Mouse (Mus musculus) cerebellum, postnatal 25 days (tissue): ENCODE results near the gene Wdr64.

ENCODE experiments used
- DNase-seq, 2 experiments: peaks; one replicate each; pipeline ENCODE4 v3.0.0; 2021; ENCODE audit warnings: mixed read lengths in 2 of 2

The Wdr64 gene

GRCm38 (mm10) chr1:175754576-175755364, 56.4 kb downstream of the Wdr64 start:
- DNase-seq, result no peak

DNA sequence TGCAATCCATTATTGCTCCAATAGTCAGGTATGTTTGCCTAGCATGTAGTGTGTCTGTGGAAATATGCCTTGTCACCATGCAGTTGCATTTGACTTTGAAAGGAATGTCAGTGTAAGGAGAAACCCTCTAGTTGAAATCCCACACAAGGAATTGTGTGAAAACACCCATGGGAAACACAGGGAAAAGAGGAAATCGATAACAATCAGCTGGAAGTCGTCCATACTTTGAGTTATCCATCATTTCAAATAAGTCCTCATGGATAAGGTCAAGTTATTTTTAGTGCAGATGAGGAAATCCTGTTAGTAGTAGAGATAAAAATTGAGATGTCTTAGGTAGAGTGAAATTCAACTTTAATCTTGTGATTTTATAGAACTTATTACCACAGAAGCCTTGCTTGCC, 96.3 kb downstream of the Wdr64 start:
- DNase-seq, result no peak

DNA sequence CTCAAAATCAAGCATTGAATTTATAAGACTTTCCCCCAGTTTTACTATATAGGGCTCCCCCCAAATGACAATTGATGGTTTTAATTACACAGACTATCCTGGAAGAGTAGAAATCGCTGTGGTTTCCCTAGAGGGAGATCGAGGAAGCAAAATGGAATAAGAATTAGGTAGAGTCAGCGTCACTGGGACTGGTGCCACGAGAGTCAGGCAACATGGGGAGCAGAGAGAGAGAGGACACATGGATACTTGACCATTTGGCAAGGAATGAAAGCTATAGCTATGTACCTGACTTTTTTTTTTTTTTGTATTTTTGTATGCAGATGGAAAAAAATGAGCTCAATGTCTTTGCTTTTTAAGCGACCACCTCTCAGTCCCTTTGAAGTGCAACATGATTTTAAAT, 110.0 kb downstream of the Wdr64 start:
- peak; percentile 15 to 47 for DNase-seq

DNA sequence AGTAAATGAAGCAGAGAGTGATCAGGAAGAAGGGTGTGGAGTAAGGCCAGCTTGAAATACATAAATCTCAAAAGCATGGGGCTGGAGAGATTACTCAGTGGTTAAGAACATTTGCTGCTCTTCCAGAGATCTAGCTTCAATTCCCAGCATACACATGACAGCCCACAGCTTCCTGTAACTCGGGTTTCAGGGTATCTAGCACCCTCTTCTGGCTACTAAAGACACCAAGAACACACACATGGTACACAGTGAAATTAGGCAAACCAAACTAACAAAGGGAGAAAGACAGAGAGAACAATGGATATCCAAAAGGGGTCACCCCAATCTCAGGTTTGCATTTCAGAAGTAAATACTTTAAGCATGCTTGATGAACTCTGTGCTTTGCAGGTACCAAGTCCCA, 113.2 kb downstream of the Wdr64 start:
- no peak for DNase-seq

- no peak for DNase-seq
These were observed 125.5 kb downstream of the Wdr64 start for GRCm38 (mm10) chr1:175823815-175824438.

DNA sequence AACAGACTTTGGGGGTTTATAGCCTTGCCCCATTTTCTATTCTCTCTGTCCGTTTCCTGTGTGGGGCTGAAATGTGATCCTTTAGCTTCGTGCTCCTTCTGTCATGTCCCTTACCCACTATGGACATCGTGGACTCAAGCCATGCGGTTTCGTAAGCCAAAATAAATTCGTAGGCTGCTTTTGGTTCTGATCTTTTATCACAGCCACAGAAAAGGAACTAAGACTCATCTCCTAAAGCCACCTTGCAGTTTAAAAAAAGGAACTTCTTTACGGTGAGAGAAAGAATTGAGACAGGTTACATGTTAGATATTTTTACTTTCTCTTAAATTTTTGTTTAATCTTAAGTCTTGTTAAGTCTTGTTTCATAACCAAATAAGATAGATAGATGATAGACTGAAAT, 130.1 kb downstream of the Wdr64 start:
- no peak for DNase-seq

DNA sequence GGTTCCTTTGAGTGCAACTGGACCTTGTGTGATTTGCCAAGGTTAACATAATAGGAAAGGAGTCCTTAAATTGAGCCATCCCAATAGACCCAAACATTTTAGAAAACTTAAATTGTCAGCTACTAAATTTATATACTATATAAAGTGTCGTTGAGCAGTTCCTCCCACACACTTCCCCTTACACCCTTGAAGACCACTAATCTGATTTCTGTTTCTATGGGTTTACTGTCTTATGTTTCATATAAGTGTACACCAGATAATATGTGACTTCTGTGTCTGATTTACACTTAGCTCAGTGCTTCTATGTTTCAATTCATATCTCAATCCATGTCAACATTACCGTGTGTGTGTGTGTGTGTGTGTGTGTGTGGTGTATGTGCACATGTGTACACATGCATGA, 130.8 kb downstream of the Wdr64 start:
- DNase-seq, result no peak

DNA sequence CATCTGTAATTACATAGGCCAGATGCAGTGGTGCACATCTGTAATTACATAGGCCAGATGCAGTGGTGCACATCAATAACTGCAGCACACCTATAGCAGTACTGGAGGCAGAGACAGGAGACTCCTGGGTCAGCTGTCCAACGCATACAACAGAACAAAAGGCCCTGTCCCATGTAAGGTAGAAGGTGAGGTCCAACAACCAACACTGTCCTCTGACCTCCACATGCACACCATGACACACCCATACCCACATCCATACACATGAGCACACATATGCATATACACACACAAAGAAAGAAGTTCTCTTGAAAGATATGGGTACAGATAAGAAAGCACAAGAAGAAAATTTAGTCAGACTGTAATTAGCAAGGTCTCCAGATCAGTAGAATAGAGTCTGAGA, 157.1 kb downstream of the Wdr64 start:
- no peak for DNase-seq
